In genomic region chr3:121427520-121427908, GRCm38 (mm10) we compare ENCODE assay signal across 8 mouse cellular contexts. TPM values are rescaled to one million over a fixed set of nuclear protein-coding genes. Genes with fewer than 3 reads are reported as not detected.
DNase-seq lines count a peak whose midpoint lies in the region; ATAC-seq lines count a peak whose summit lies in the region.

No protein-coding gene starts in this region.

- no peaks in the 10 kb centered on the region for H3K9me3 ChIP-seq in hindbrain, embryonic 12.5 days (replicated peaks)
- no peaks in the 10 kb centered on the region for H3K9me3 ChIP-seq in lung, embryonic 16.5 days (ENCODE audit: control insufficient read depth, low read length)

- H3K27ac ChIP-seq in hindbrain, embryonic 12.5 days: peak overlapping the region; percentile 99
- H3K27ac ChIP-seq in lung, embryonic 16.5 days (ENCODE audit: low read length): peak overlapping the region; percentile 99

- peak overlapping the region; percentile 86 for H3K4me2 ChIP-seq in hindbrain, embryonic 12.5 days (replicated peaks)
- peak overlapping the region; percentile 90 for H3K4me2 ChIP-seq in lung, embryonic 16.5 days (ENCODE audit: low read depth, low read length)

- H3K4me3 ChIP-seq in hindbrain, embryonic 12.5 days: peak overlapping the region; percentile 89
- peak overlapping the region; percentile 73 for H3K4me3 ChIP-seq in lung, embryonic 16.5 days (ENCODE audit: low read length)

- peak overlapping the region; percentile 96 for H3K9ac ChIP-seq in hindbrain, embryonic 12.5 days
- H3K9ac ChIP-seq in lung, embryonic 16.5 days (ENCODE audit: low read length): peak overlapping the region; percentile 95

- H3K36me3 ChIP-seq in hindbrain, embryonic 12.5 days: no peaks in the 10 kb centered on the region
- H3K36me3 ChIP-seq in lung, embryonic 16.5 days (ENCODE audit: control insufficient read depth, insufficient read depth, low read length): no peaks in the 10 kb centered on the region

- H3K4me1 ChIP-seq in hindbrain, embryonic 12.5 days: peaks cover 43% of the 10 kb centered on the region
- peaks cover 35% of the 10 kb centered on the region for H3K4me1 ChIP-seq in lung, embryonic 16.5 days (replicated peaks; ENCODE audit: control insufficient read depth, insufficient read depth, low read length)

- WGBS in hindbrain, embryonic 12.5 days: under 1% methylated on average over 13 of the region's 13 CpGs
- 0% methylated on average over 13 of the region's 13 CpGs for WGBS in lung, embryonic 16.5 days

- ATAC-seq in hindbrain, embryonic 12.5 days (ENCODE audit: low FRiP score): peak; percentile 76
- ATAC-seq in lung, embryonic 16.5 days (ENCODE audit: low read depth): peak; percentile 64
- no peak for ATAC-seq in megakaryocyte progenitor cell, adult 5-6 weeks (replicated peaks; ENCODE audit: poor library complexity)

- peak; percentile 87 for DNase-seq in NIH3T3 (ENCODE audit: low read depth)
- DNase-seq in cerebellum, adult 9-11 months: peak; percentile 44
- DNase-seq in frontal cortex, postnatal 10 days (ENCODE audit: low spot score in 2 of 2): peak; percentile 46 to 60
- DNase-seq in layer of hippocampus, postnatal 14 days (ENCODE audit: low spot score in 2 of 2): peak; percentile 59 to 71
- peak; percentile 96 for DNase-seq in retina, postnatal 1 day

- no peaks in the 10 kb centered on the region for H3K27me3 ChIP-seq in hindbrain, embryonic 12.5 days
- peaks cover 4% of the 10 kb centered on the region for H3K27me3 ChIP-seq in lung, embryonic 16.5 days (ENCODE audit: control insufficient read depth, insufficient read depth, low read depth, low read length)

RNA-seq across cellular contexts. Expression of gene Cnn3, which starts 1.2 kb away (rescaled TPM):
- polyA plus RNA-seq in hindbrain, embryonic 12.5 days (2016; fragmentation: Nextera tagmentation; extraction: Ambion mirVana): 891 and 928 TPM in 2 replicates
- 100 to 1,000 TPM; 110 to 126 TPM for total RNA-seq in layer of hippocampus, postnatal 14 days (2021)
- 522 and 562 TPM in 2 replicates for polyA plus RNA-seq in lung, embryonic 16.5 days (2015; fragmentation: Nextera tagmentation; extraction: Ambion mirVana)
- total RNA-seq in megakaryocyte progenitor cell, adult 5-6 weeks (2015): 38.8 and 43.0 TPM in 2 replicates
- 21.2 and 28.5 TPM in 2 replicates for total RNA-seq in megakaryocyte progenitor cell, adult 5-6 weeks (2017)

Comparison
In these comparisons a context has a peak if more than half of its experiments do, and no peak if none do; other contexts are left out.
1. DNase-seq: peak in every context shown above with its lines; median percentile 96 in retina, postnatal 1 day; 87 in NIH3T3; 65 in layer of hippocampus, postnatal 14 days; 53 in frontal cortex, postnatal 10 days; 44 in cerebellum, adult 9-11 months.